In genomic region chr5:75148343-75149127, GRCm38 (mm10) we compare ENCODE assay signal across 9 mouse cellular contexts. TPM values are rescaled to one million over a fixed set of nuclear protein-coding genes. Genes with fewer than 3 reads are reported as not detected.
DNase-seq lines count a peak whose midpoint lies in the region; ATAC-seq and TF ChIP-seq lines count a peak whose summit lies in the region.
"Had no signal": no experiment of that assay in that cellular context is flagged by ENCODE, and none has a peak within 500 bp of the region (broad histone marks: within the 10 kb centered on the region; RNA-seq: fewer than 3 reads in every experiment).

No protein-coding gene starts in this region.

- intact Hi-C loops in gastrocnemius, adult 2 months (cut with DNase I), result no loop called here

- H3K4me3 ChIP-seq in forebrain, embryonic 12.5 days (replicated peaks), result peak overlapping the region; percentile 9
- no peak overlapping the region for H3K4me3 ChIP-seq in forebrain, embryonic 15.5 days
- H3K4me3 ChIP-seq in gastrocnemius, adult 2 months, result peak overlapping the region; percentile 61
- peak overlapping the region; percentile 18 for H3K4me3 ChIP-seq in hindbrain, embryonic 12.5 days
- peak overlapping the region; percentile 3; the same call in 1 of the 2 replicates for H3K4me3 ChIP-seq in liver, embryonic 11.5 days (ENCODE audit: low read depth, low read length)
- H3K4me3 ChIP-seq: myocyte had no signal

- H3K4me2 ChIP-seq in forebrain, embryonic 12.5 days, result peak overlapping the region; percentile 31
- H3K4me2 ChIP-seq in forebrain, embryonic 15.5 days (replicated peaks), result no peak overlapping the region
- peak overlapping the region; percentile 39 for H3K4me2 ChIP-seq in hindbrain, embryonic 12.5 days (replicated peaks)
- peak overlapping the region; percentile 36 for H3K4me2 ChIP-seq in liver, embryonic 11.5 days

- ATAC-seq in forebrain, embryonic 12.5 days (ENCODE audit: low FRiP score), result 0 out of 2 replicates have a peak, but pooled peaks have one; percentile 19
- no peak for ATAC-seq in forebrain, embryonic 15.5 days (replicated peaks)
- 0 out of 2 replicates have a peak, but pooled peaks have one; percentile 42 for ATAC-seq in hindbrain, embryonic 12.5 days (ENCODE audit: low FRiP score)
- no peak for ATAC-seq in liver, embryonic 11.5 days (replicated peaks; ENCODE audit: low FRiP score)

- no peak for TF ChIP-seq CTCF in gastrocnemius, adult 2 months (IDR thresholded peaks at IDR 0.05)

- H3K4me1 ChIP-seq in forebrain, embryonic 12.5 days, result peaks cover 50% of the 10 kb centered on the region
- peaks cover 41% of the 10 kb centered on the region for H3K4me1 ChIP-seq in forebrain, embryonic 15.5 days
- peaks cover 38% of the 10 kb centered on the region for H3K4me1 ChIP-seq in hindbrain, embryonic 12.5 days
- H3K4me1 ChIP-seq in liver, embryonic 11.5 days (replicated peaks; ENCODE audit: control insufficient read depth, insufficient read depth, low read length), result no peaks in the 10 kb centered on the region; the same call in 1 of the 2 replicates

- 0 out of 2 replicates have a peak overlapping the region, but pooled peaks have one; percentile 14 for H3K27ac ChIP-seq in forebrain, embryonic 12.5 days
- H3K27ac ChIP-seq in forebrain, embryonic 15.5 days (replicated peaks), result no peak overlapping the region
- H3K27ac ChIP-seq in gastrocnemius, adult 2 months, result peak overlapping the region; percentile 84
- peak overlapping the region; percentile 58 for H3K27ac ChIP-seq in hindbrain, embryonic 12.5 days
- H3K27ac ChIP-seq in liver, embryonic 11.5 days (ENCODE audit: low read depth, low read length), result no peak overlapping the region

- H3K9ac ChIP-seq in forebrain, embryonic 12.5 days, result no peak overlapping the region
- no peak overlapping the region for H3K9ac ChIP-seq in forebrain, embryonic 15.5 days (replicated peaks)
- no peak overlapping the region; the same call in 1 of the 2 replicates for H3K9ac ChIP-seq in hindbrain, embryonic 12.5 days
- H3K9ac ChIP-seq in liver, embryonic 11.5 days (ENCODE audit: low read depth, low read length), result no peak overlapping the region

- peaks cover 93% of the 10 kb centered on the region for H3K27me3 ChIP-seq in forebrain, embryonic 12.5 days
- H3K27me3 ChIP-seq in forebrain, embryonic 15.5 days, result peaks cover 87% of the 10 kb centered on the region
- H3K27me3 ChIP-seq in hindbrain, embryonic 12.5 days, result peaks cover 96% of the 10 kb centered on the region
- peaks cover 89% of the 10 kb centered on the region for H3K27me3 ChIP-seq in liver, embryonic 11.5 days (replicated peaks; ENCODE audit: control insufficient read depth, insufficient read depth, low read length)

- 2% methylated on average over 30 of the region's 30 CpGs for WGBS in forebrain, embryonic 12.5 days
- 3% methylated on average over 30 of the region's 30 CpGs for WGBS in forebrain, embryonic 15.5 days
- under 1% methylated on average over 30 of the region's 30 CpGs for WGBS in hindbrain, embryonic 12.5 days
- WGBS in liver, embryonic 11.5 days, result 4% methylated on average over 30 of the region's 30 CpGs

- DNase-seq in gastrocnemius, adult 2 months, result peak; percentile 77
- peak; percentile 56 for DNase-seq in liver, embryonic 11.5 days (ENCODE audit: low spot score)
- peak; percentile 40 for DNase-seq in yolk sac, embryonic 10.5 days (ENCODE audit: low spot score)
- DNase-seq in cerebellum, postnatal 4 days (ENCODE audit: low spot score in 2 of 2), result no peak
- DNase-seq in thymus, postnatal 25 days, result no peak

- no peaks in the 10 kb centered on the region for H3K36me3 ChIP-seq in forebrain, embryonic 12.5 days (replicated peaks)
- no peaks in the 10 kb centered on the region for H3K36me3 ChIP-seq in forebrain, embryonic 15.5 days
- no peaks in the 10 kb centered on the region for H3K36me3 ChIP-seq in hindbrain, embryonic 12.5 days
- no peaks in the 10 kb centered on the region for H3K36me3 ChIP-seq in liver, embryonic 11.5 days (ENCODE audit: control insufficient read depth, insufficient read depth, low read length)

- no peaks in the 10 kb centered on the region for H3K9me3 ChIP-seq in forebrain, embryonic 12.5 days
- no peaks in the 10 kb centered on the region for H3K9me3 ChIP-seq in forebrain, embryonic 15.5 days
- no peaks in the 10 kb centered on the region for H3K9me3 ChIP-seq in hindbrain, embryonic 12.5 days (replicated peaks)
- no peaks in the 10 kb centered on the region for H3K9me3 ChIP-seq in liver, embryonic 11.5 days (ENCODE audit: control insufficient read depth, low read length)

RNA-seq across cellular contexts. Expression of gene Pdgfra, which starts 3.6 kb away (rescaled TPM):
- polyA plus RNA-seq in forebrain, embryonic 12.5 days (2016; fragmentation: Nextera tagmentation; extraction: Ambion mirVana), result 15.7 and 18.9 TPM in 2 replicates
- 7.6 and 8.4 TPM in 2 replicates for polyA plus RNA-seq in forebrain, embryonic 15.5 days (2015; fragmentation: Nextera tagmentation; extraction: Ambion mirVana)
- 10 to 100 TPM; 16.6 to 21.7 TPM for total RNA-seq in gastrocnemius, adult 2 months (2021)
- polyA plus RNA-seq in hindbrain, embryonic 12.5 days (2016; fragmentation: Nextera tagmentation; extraction: Ambion mirVana), result 50.1 and 60.1 TPM in 2 replicates
- 21.9 and 29.4 TPM in 2 replicates for polyA plus RNA-seq in liver, embryonic 11.5 days (2014; fragmentation: Nextera tagmentation; extraction: Ambion mirVana)

Comparison
In these comparisons a context has a peak if more than half of its experiments do, and no peak if none do; other contexts are left out.
1. ATAC-seq: peak in forebrain, embryonic 12.5 days (single experiment) and hindbrain, embryonic 12.5 days (single experiment); none in forebrain, embryonic 15.5 days (single experiment) and liver, embryonic 11.5 days (single experiment).
2. H3K27ac ChIP-seq: peak in forebrain, embryonic 12.5 days (single experiment), gastrocnemius, adult 2 months (single experiment) and hindbrain, embryonic 12.5 days (single experiment); none in forebrain, embryonic 15.5 days (single experiment) and liver, embryonic 11.5 days (single experiment).
3. DNase-seq: peak in gastrocnemius, adult 2 months (single experiment), liver, embryonic 11.5 days (single experiment) and yolk sac, embryonic 10.5 days (single experiment); none in cerebellum, postnatal 4 days (0 of 2) and thymus, postnatal 25 days (single experiment).